Mouse (Mus musculus): ENCODE measurements around the gene Flt4.

GRCm38 (mm10) chr11:49659470-49659799, 50.4 kb downstream of the Flt4 start:
- TF ChIP-seq MYOG (IDR thresholded peaks at IDR 0.05; ENCODE audit: control insufficient read depth in 1 of 3, insufficient read depth in 1 of 3, insufficient read length in 2 of 3, low read depth in 2 of 3): no peak
- TF ChIP-seq MAX (IDR thresholded peaks at IDR 0.05; ENCODE audit: low read depth): no peak
- TF ChIP-seq POLR2A (IDR thresholded peaks at IDR 0.05; ENCODE audit: insufficient read length, low read depth): no peak
- no peak for TF ChIP-seq E2F4 (IDR thresholded peaks at IDR 0.05; ENCODE audit: insufficient read depth)
- TF ChIP-seq USF1 (IDR thresholded peaks at IDR 0.05; ENCODE audit: low read depth): no peak
- TF ChIP-seq SRF (IDR thresholded peaks at IDR 0.05; ENCODE audit: control insufficient read depth, insufficient read length, low read depth): no peak
- TF ChIP-seq CEBPB (IDR thresholded peaks at IDR 0.05; ENCODE audit: insufficient read depth, poor library complexity, severe bottlenecking): no peak
- TF ChIP-seq POLR2AphosphoS2 (IDR thresholded peaks at IDR 0.05; ENCODE audit: insufficient read length, low read depth): no peak
- no peak for TF ChIP-seq TCF12 (IDR thresholded peaks at IDR 0.05; ENCODE audit: insufficient read depth, poor library complexity, severe bottlenecking)
- TF ChIP-seq MYOD1 (IDR thresholded peaks at IDR 0.05; ENCODE audit: control insufficient read depth in 1 of 3, insufficient read length in 2 of 3, low read depth in 2 of 3): no peak
